Mouse (Mus musculus) hindbrain, postnatal 0 days (tissue): ENCODE measurements around the gene Aco1. TPM values are rescaled to one million over a fixed set of nuclear protein-coding genes. Genes with fewer than 3 reads are reported as not detected.

Experiments used
- ATAC-seq: fragments of 200-750 bp; cut with Nextera tagmentation; 2 replicates; pipeline ENCODE4 v1.8.0; 2017; ENCODE audit warnings: mild to moderate bottlenecking, moderate TSS enrichment, moderate library complexity
- DNase-seq: peaks from one replicate; pipeline ENCODE4 v3.0.0-alpha.2; 2015; ENCODE audit warnings: low spot score
- H3K27ac ChIP-seq: fragments of 300-500 bp; sonication (generic); 2 replicates; pipeline ENCODE4 v1.5.1; 2014; ENCODE audit warnings: mild to moderate bottlenecking
- H3K27me3 ChIP-seq: fragments of 300-500 bp; sonication (generic); 2 replicates; pipeline ENCODE4 v1.6.1; 2014; ENCODE audit warnings: low read length, mixed read lengths; ENCODE audit not compliant: insufficient read depth
- H3K36me3 ChIP-seq: fragments of 300-500 bp; sonication (generic); 2 replicates; pipeline ENCODE4 v1.6.1; 2014; ENCODE audit warnings: low read length, mixed read lengths; ENCODE audit not compliant: insufficient read depth
- H3K4me1 ChIP-seq: fragments of 300-500 bp; sonication (generic); 2 replicates; pipeline ENCODE4 v1.6.1; 2014; ENCODE audit warnings: antibody characterized with exemption, low read length, mixed read lengths; ENCODE audit not compliant: insufficient read depth
- H3K4me2 ChIP-seq: fragments of 300-500 bp; sonication (generic); 2 replicates; pipeline ENCODE4 v1.6.1; 2014; ENCODE audit warnings: low read depth, mild to moderate bottlenecking, low read length, moderate library complexity, mixed read lengths
- H3K4me3 ChIP-seq: fragments of 300-500 bp; sonication (generic); 2 replicates; pipeline ENCODE4 v1.5.1; 2014; ENCODE audit warnings: low read length
- H3K9ac ChIP-seq: fragments of 300-500 bp; sonication (generic); replicated peaks from 2 replicates; pipeline ENCODE4 v1.6.1; 2014; ENCODE audit warnings: mild to moderate bottlenecking, low read length, moderate library complexity, mixed read lengths
- H3K9me3 ChIP-seq: fragments of 300-500 bp; sonication (generic); 2 replicates; pipeline ENCODE4 v1.6.1; 2016; ENCODE audit warnings: low read length, mixed read lengths
- CTCF ChIP-seq: IDR thresholded peaks from 2 replicates; pipeline ENCODE4 v1.5.1; 2016; ENCODE audit warnings: antibody characterized with exemption, control low read depth, low read depth
- WGBS: fragments of 180-500 bp; shearing (Covaris S2); extraction: QIAGEN DNeasy Blood & Tissue Kit; methylation state at CpG from one replicate; pipeline ENCODE4 v1.1.7; 2014; 5-methylcytosine and 5-hydroxymethylcytosine counted together
- polyA plus RNA-seq: library from polyadenylated mRNA; unstranded; fragments of >200 nt; fragmentation: Nextera tagmentation; extraction: Ambion mirVana; gene quantifications from 2 replicates; pipeline ENCODE4 v1.2.1, GENCODE M21; 2015
- total RNA-seq: library from RNA; depleted of rRNA; stranded (reverse); fragments of >200 nt; gene quantifications from 2 replicates; pipeline ENCODE4 v1.2.3, GENCODE M21; 2014

Gene Aco1
- total and polyA plus RNA-seq, 2 experiments from 2014 or later: 38.3 to 57.0 TPM

GRCm38 (mm10) chr4:40157500-40158223 lies 14.8 kb downstream of the Aco1 start:
- H3K9me3 ChIP-seq: no peaks in the 10 kb centered on the region
- H3K9ac ChIP-seq: no peak overlapping the region
- H3K4me2 ChIP-seq: no peak overlapping the region
- no peak for TF ChIP-seq CTCF
- no peak overlapping the region for H3K4me3 ChIP-seq
- no peaks in the 10 kb centered on the region for H3K4me1 ChIP-seq
- H3K27ac ChIP-seq: no peak overlapping the region
- no peak for DNase-seq
- H3K36me3 ChIP-seq: no peaks in the 10 kb centered on the region
- no peak for ATAC-seq
- 81% methylated on average over 5 of the region's 5 CpGs for WGBS
- no peaks in the 10 kb centered on the region for H3K27me3 ChIP-seq

- Histone ChIP-seq H3K4me1 (no peaks in the 10 kb centered on the region), H3K36me3 (no peaks in the 10 kb centered on the region), H3K4me2 (no peak overlapping the region), H3K9ac (no peak overlapping the region), H3K4me3 (no peak overlapping the region), H3K9me3 (no peaks in the 10 kb centered on the region), H3K27me3 (no peaks in the 10 kb centered on the region), H3K27ac (no peak overlapping the region)
- ATAC-seq (no peak), DNase-seq (peak; percentile 7)
- 52% methylated on average over 5 of the region's 5 CpGs for WGBS
- no peak for TF ChIP-seq CTCF
Observed at GRCm38 (mm10) chr4:40158224-40158540, 15.3 kb downstream of the Aco1 start.

- no peaks in the 10 kb centered on the region for H3K4me1 ChIP-seq
- H3K4me3 ChIP-seq: no peak overlapping the region
- H3K27ac ChIP-seq: no peak overlapping the region
- no peaks in the 10 kb centered on the region for H3K9me3 ChIP-seq
- ATAC-seq (no peak), DNase-seq (no peak)
- no peaks in the 10 kb centered on the region for H3K27me3 ChIP-seq
- WGBS: 98% methylated on average over 8 of the region's 8 CpGs
- 0 out of 2 replicates have a peak, but pooled peaks cover 6% of the 10 kb centered on the region for H3K36me3 ChIP-seq
- TF ChIP-seq CTCF: 0 out of 2 replicates have a peak, but pooled peaks have one; percentile 7
- H3K4me2 ChIP-seq: no peak overlapping the region
- H3K9ac ChIP-seq: no peak overlapping the region
Observed at GRCm38 (mm10) chr4:40160591-40161434, 17.9 kb downstream of the Aco1 start.

- Histone ChIP-seq H3K4me1 (no peaks in the 10 kb centered on the region), H3K36me3 (peaks cover 21% of the 10 kb centered on the region), H3K9ac (no peak overlapping the region), H3K4me2 (no peak overlapping the region), H3K9me3 (no peaks in the 10 kb centered on the region), H3K27me3 (no peaks in the 10 kb centered on the region), H3K27ac (no peak overlapping the region), H3K4me3 (no peak overlapping the region)
- peak; percentile 44 for DNase-seq
- 64% methylated on average over 10 of the region's 10 CpGs for whole genome bisulfite sequencing
- 0 out of 2 replicates have a peak, but pooled peaks have one; percentile 51 for ATAC-seq
- no peak for TF ChIP-seq CTCF
Observed at GRCm38 (mm10) chr4:40163646-40164045, 20.8 kb downstream of the Aco1 start.

- Histone ChIP-seq H3K36me3 (peaks cover 33% of the 10 kb centered on the region), H3K4me2 (no peak overlapping the region), H3K27ac (no peak overlapping the region), H3K9me3 (no peaks in the 10 kb centered on the region), H3K27me3 (no peaks in the 10 kb centered on the region), H3K4me3 (no peak overlapping the region), H3K4me1 (no peaks in the 10 kb centered on the region), H3K9ac (no peak overlapping the region)
- WGBS: 89% methylated on average over 4 of the region's 4 CpGs
- ATAC-seq: no peak
- no peak for DNase-seq
- TF ChIP-seq CTCF: no peak
Observed at GRCm38 (mm10) chr4:40171477-40171876, 28.6 kb downstream of the Aco1 start.

- Histone ChIP-seq H3K27ac (no peak overlapping the region), H3K27me3 (no peaks in the 10 kb centered on the region), H3K4me2 (no peak overlapping the region), H3K4me1 (no peaks in the 10 kb centered on the region), H3K4me3 (no peak overlapping the region), H3K9ac (no peak overlapping the region), H3K36me3 (peaks cover 30% of the 10 kb centered on the region), H3K9me3 (no peaks in the 10 kb centered on the region)
- DNase-seq (no peak), ATAC-seq (no peak)
- no peak for TF ChIP-seq CTCF
- WGBS: 91% methylated on average over 2 of the region's 2 CpGs
Observed at GRCm38 (mm10) chr4:40172336-40172735, 29.5 kb downstream of the Aco1 start.
